Mouse (Mus musculus) cerebellum, adult 9-11 months (tissue): ENCODE data around the gene Lrrc25.

Experiments
- DNase-seq: peaks from one replicate; pipeline ENCODE4 v3.0.0; 2022

Lrrc25 gene

GRCm38 (mm10) chr8:70599507-70600290 is 16.3 kb upstream of the Lrrc25 start:
- DNase-seq, result peak; percentile 57

- DNase-seq, result peak; percentile 57
Measured at GRCm38 (mm10) chr8:70600473-70601270, 15.3 kb upstream of the Lrrc25 start.

DNA sequence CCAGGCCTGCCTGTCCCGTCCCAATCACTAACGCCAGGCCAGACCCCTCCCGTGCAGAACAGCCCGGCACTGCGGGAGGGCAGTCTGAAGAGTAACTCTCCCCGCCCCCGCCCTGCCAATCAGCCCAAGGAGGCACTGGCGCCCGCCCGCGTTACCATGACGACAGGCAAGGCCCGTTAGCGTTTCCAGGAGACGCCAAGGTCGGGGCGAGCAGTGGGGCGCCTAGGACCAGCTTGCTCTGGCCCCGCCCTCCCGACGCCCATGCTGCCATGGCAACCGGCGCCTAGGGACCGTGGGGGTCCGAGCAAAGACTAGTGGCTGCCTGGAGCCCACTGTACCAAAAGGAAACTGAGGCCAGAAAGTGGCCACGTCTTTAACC is 14.7 kb upstream of the Lrrc25 start:
- DNase-seq, result peak; percentile 85

- DNase-seq, result peak; percentile 36
Measured at GRCm38 (mm10) chr8:70602139-70602811, 13.7 kb upstream of the Lrrc25 start.

DNA sequence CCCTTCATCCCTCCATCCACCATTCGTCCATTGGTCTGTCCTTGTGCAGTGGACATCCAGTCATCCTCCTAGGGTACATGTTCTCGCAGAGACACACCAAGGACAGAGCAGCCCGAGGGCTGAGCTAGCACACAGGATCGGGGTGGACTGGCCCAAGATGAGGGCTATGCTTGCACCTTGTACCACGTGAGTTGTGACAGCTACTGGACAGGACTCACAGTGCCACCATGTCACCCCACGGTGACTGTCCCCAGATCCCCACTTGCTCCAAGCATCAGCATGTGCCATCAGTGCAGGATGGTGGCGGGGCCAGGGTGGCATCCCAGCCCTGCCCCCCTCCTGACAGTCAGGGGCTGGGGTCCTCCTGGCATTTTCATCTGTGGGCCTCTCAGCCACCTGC is 11.4 kb upstream of the Lrrc25 start:
- DNase-seq, result peak; percentile 24

DNA sequence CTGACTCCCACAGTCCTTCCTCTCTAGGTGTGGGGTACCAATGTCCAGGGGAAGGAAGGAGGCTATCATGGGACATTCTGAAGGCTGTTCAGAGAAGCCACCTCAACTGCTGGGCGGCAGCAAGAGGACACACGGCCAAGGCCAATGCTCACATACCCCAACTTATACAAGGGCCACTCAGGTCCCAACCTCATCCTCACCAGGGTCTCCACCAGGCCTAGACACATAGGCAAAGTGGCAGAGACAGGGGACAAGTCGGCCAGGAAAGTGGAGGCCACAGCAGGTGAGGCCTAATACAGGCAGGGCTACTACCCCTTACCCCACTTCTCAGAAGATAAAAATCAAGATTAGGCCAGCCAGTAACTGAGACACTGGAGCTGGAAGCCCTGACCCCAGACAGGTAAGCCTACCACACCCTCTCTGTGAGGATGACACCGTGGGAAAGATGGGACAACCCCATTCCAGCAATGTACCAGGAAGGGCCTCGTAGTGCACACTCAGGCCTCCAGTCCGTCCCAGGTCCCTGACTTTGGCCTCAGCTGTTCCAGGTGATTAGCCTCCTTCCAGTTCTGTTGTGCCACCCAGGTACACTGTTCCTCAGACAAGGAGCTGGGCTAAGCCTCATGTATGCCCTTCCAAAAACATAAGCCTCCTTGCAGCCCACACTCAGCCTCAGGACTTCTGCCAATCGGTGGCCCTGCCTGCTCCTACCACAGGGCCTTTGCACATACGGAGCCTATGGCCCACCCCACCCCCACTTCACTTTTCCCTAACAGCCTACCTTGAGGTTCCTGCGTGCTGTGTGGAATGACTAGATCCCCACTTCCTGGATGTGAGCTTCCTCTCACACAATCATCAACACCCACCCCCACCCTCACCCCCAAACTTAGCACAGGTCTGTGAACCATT is 9.8 kb upstream of the Lrrc25 start:
- peak; percentile 40 for DNase-seq

DNA sequence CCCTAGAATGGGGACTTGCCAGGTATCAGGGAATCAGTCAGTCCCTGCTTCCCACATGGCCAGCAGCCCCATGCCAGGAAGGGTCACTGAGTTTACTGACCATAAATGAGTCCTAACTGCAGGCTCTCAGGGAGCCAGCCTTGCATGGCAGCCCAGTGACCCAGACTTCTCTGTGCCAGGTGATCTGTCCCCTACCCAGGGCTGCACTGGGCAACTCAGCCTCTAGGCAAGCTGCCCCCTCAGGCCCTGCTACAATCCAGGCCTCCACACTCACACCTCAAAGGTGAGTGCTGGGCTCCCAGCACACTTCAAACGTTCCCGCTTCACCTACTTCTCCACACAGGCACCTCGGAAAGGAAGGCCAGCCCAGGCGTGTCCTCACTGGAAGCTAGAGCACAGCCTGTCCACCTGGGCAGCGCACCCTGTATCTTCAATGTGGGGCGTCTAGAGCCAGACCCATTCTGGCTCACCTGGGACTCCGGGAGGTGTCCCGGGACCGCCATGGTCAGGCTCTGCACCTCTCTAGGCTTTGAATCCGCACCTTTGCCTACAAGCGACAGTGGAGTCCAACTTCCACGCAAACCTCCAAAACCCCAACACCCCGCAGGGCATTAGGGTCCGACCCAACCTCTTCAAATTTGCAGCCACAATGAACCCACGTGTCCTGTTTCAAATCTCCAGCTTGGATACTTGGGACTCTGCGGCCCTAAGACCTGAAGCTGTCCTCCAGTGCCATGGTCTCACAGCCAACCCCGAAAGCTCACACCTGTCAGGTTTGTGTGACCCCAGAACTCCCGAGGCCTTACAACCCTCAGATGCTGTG is 9.0 kb upstream of the Lrrc25 start:
- DNase-seq, result peak; percentile 44

- peak; percentile 65 for DNase-seq
Measured at GRCm38 (mm10) chr8:70607603-70607897, 8.4 kb upstream of the Lrrc25 start.

GRCm38 (mm10) chr8:70607898-70608748 is 7.8 kb upstream of the Lrrc25 start:
- peak; percentile 73 for DNase-seq

DNA sequence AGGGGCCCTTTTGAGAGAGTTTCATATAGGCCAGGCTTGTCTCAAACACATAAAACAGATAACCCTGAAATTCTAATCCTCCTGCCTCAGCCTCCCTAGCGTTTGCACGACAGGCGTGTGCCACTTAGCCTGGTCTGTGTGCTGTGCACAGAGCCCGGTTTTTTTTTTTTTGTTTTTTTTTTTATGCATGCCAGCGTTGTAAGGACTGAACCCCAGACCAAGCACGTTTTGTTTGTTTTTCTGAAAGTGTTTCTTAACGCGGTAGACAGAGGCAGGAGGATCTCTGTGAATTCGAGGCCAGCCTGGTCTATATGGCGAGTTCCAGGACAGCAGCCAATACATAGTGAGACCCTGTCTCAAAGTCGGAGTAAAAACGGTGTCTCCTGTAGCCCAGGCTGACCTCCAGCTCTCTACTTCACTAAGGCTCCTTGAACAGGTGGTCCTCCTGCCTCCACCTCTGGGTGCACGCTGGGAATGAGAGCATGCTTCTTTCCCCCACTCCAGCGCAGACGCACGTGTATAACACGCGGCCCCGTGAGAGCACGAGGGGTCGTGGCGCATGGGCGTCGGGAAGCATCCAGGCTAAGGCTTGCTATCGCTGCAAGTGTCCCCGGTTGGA is 7.1 kb upstream of the Lrrc25 start, which contains the start of gene Ssbp4:
Gene Ssbp4, minus strand, starts transcription at position 124 of the 619 bp plus-strand sequence.
- peak; percentile 52 for DNase-seq

DNA sequence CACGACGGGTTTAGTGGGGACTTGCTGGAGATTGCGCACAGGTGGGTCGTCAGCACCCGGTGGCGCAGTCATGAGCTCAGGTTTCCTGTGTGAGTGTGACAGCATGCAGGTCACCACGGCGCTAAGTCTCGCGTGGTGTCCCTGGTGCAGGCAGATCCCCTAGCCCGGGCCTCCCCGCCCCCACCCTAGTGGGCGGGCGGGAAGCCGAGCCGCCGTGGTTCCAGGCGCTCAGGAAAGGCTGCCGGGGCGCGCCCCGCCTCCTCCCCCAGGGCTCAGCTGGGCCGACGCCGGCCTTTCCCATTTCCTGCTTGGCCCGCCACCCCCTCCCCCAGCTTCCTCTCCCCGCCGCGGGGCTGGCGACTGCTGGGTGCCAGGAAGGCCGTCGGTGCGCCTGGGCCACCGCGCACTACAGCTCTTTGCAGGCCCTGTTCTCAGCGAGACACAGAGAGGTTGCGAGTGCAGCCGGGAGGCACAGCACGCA is 6.5 kb upstream of the Lrrc25 start:
- no peak for DNase-seq

DNA sequence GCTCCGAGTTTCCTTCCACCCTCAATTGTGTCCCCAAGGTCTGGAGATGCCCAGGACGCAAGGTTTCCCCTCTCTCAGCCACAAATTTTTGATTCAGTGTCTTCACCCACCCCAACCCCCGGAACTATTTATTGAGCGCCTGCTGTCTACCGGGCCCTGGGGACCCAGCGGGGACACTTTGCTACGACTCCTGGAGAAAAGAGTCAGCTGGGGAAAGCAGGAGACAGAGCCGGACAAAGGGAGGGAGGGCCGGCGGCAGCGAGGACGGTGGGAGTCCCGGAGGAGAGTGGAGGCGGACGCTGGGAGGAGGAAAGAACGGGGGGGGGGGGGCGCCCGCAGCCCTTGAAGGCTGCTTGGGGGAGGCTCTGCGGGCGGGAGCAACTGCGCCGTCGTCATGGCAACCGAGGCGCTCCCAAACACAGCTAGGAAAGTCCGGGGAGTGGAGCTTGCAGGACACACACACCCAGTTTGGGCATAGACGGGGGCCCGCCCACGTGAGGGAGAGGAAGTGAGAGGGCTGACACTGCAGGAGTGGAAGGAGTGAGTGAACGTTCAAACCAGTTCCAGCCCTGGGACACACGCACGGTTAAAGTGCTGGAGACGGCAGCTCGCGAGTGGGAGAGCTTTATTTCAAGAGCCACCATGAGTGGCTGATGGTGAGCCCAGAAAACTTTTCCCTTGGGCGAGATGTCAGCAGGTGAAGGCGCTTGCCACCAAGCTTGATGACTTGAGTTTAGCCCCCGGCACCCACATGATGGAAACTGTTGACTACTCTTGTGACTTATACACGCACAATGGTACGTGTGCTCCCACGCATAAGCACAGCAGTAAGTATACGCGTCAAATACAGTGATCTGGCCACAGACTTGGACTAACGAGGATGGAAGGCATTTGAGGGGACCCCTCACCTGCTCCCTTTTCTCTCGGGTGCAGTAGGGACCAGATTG is 5.8 kb upstream of the Lrrc25 start:
- DNase-seq, result peak; percentile 67

GRCm38 (mm10) chr8:70610796-70611771 is 4.9 kb upstream of the Lrrc25 start:
- DNase-seq, result peak; percentile 70

- peak; percentile 84 for DNase-seq
Measured at GRCm38 (mm10) chr8:70611849-70612248, 4.1 kb upstream of the Lrrc25 start.

GRCm38 (mm10) chr8:70613763-70614162 is 2.2 kb upstream of the Lrrc25 start:
- DNase-seq, result no peak

DNA sequence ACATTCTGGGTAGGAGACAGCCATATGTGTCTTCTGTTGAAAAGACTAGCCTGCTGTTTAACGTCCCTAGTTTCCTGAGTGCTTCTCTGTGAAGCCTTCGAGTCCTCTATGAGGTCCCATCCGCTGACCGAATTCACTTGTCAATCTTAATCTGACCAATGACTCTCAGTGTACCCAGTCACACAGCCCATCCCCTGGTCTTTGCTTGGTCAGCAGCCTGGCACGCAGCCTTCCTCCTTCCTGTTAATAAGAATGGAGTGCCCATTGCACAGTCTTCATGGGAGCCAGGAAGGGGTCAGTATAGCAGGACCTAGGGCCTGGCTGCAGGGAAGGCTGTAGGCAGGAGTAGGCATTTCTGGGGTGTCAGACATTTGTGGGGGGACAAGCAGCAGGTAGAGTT is 1.5 kb upstream of the Lrrc25 start:
- peak; percentile 16 for DNase-seq

DNA sequence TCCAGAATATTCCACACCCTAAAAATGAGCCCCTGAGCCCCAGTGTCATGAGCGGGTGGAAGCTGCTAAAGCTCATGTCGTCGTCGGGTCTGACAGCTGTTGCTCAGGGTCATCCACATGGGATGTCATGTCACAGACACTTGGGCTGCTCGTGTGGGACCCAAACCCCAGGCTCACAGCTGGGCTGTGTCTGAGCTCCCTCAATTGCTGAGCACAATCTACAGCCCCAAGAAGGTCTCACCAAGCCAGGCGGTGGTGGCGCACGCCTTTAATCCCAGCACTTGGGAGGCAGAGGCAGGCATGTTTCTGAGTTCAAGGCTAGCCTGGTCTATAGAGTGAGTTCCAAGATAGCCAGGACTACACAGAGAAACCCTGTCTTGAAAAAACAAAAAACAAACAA is 674 bp upstream of the Lrrc25 start:
- DNase-seq, result no peak

DNA sequence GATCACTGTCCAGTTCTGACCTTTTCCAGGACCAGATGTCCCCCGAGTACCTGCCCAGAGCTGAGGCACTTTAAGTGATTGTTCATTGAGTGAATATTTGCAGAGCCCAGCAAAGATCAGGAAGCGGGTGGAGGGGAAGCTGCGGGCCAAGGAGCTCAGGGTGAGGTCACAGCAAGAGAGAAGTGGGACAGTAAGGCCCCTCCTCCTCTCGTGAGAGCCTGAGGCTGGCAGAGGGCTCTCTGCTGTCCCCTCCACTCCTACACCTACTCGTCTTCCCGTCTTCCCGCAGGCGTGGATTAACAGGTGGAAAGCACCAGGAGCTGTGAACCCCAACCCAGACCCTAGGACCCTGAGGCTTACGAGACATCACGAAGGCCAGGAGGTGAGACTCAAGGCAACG is 690 bp downstream of the Lrrc25 start:
- no peak for DNase-seq
